Mouse (Mus musculus) liver, embryonic 14.5 days (tissue): ENCODE results near the gene Lat. TPM values are rescaled to one million over a fixed set of nuclear protein-coding genes. Genes with fewer than 3 reads are reported as not detected.
A peak's percentile ranks its signal among the peaks of the same experiment; 100 is the strongest.
"Not testable (repeated sequence)": the region's sequence is repeated elsewhere in the genome, so short reads cannot be mapped to it uniquely, and the experiment has no call there.

ENCODE experiments used
- ATAC-seq: fragments of 200-750 bp; cut with Nextera tagmentation; 2 replicates; pipeline ENCODE4 v1.8.0; 2017; ENCODE audit warnings: moderate number of reproducible peaks, mild to moderate bottlenecking, moderate library complexity; ENCODE audit not compliant: insufficient read depth
- DNase-seq, 3 experiments: peaks; one replicate each; pipeline ENCODE4 v3.0.0-alpha.2; 2012 to 2013; ENCODE audit warnings: low read depth in 3 of 3, low spot score in 3 of 3
- H3K27ac ChIP-seq: fragments of 300-500 bp; sonication (generic); 2 replicates; pipeline ENCODE4 v1.5.1; 2014; ENCODE audit warnings: moderate library complexity, mild to moderate bottlenecking, control low read depth, inconsistent platforms
- H3K27me3 ChIP-seq: fragments of 300-500 bp; sonication (generic); 2 replicates; pipeline ENCODE4 v1.6.1; 2014; ENCODE audit warnings: mild to moderate bottlenecking, low read length, moderate library complexity; ENCODE audit not compliant: control insufficient read depth, insufficient read depth
- H3K36me3 ChIP-seq: fragments of 300-500 bp; sonication (generic); replicated peaks from 2 replicates; pipeline ENCODE4 v1.6.1; 2014; ENCODE audit warnings: low read depth; ENCODE audit not compliant: control insufficient read depth, insufficient read depth
- H3K4me1 ChIP-seq, 2 experiments: fragments of 200-500 bp in 1 of 2; fragments of 300-500 bp in 1 of 2; sonication (generic) in 1 of 2; replicated peaks; 2 replicates each; pipeline ENCODE4 v1.6.1; 2012 to 2014; ENCODE audit warnings: antibody characterized with exemption in 1 of 2, inconsistent platforms in 1 of 2, low read length in 1 of 2; ENCODE audit not compliant: control insufficient read depth in 2 of 2, insufficient read depth in 2 of 2
- H3K4me2 ChIP-seq: fragments of 300-500 bp; sonication (generic); 2 replicates; pipeline ENCODE4 v1.6.1; 2014; ENCODE audit warnings: low read depth, mild to moderate bottlenecking, control low read depth, moderate library complexity
- H3K4me3 ChIP-seq, 2 experiments: fragments of 200-500 bp in 1 of 2; fragments of 300-500 bp in 1 of 2; sonication (generic) in 1 of 2; 2 replicates each; pipeline ENCODE4 v1.5.1; 2012 to 2014; ENCODE audit warnings: low read depth in 2 of 2, low read length in 2 of 2, mild to moderate bottlenecking in 2 of 2, control low read depth in 1 of 2, inconsistent platforms in 1 of 2, moderate library complexity in 1 of 2; ENCODE audit not compliant: insufficient read depth in 1 of 2
- H3K9ac ChIP-seq: fragments of 300-500 bp; sonication (generic); replicated peaks from 2 replicates; pipeline ENCODE4 v1.6.1; 2014; ENCODE audit warnings: mild to moderate bottlenecking, control low read depth, moderate library complexity
- H3K9me3 ChIP-seq: fragments of 300-500 bp; sonication (generic); 2 replicates; pipeline ENCODE4 v1.6.1; 2016; ENCODE audit warnings: low read length, mixed read lengths; ENCODE audit not compliant: control insufficient read depth
- CTCF ChIP-seq: IDR thresholded peaks from 2 replicates; pipeline ENCODE4 v1.5.1; 2016; ENCODE audit warnings: antibody characterized with exemption, low read depth, control low read depth
- EP300 ChIP-seq: IDR thresholded peaks from 2 replicates; pipeline ENCODE4 v1.6.1; 2016; ENCODE audit warnings: antibody characterized with exemption, low read depth
- WGBS: fragments of 180-500 bp; shearing (Covaris S2); extraction: QIAGEN DNeasy Blood & Tissue Kit; methylation state at CpG from one replicate; pipeline ENCODE4 v1.1.7; 2014; ENCODE audit not compliant: insufficient replicate concordance; 5-methylcytosine and 5-hydroxymethylcytosine counted together
- polyA plus RNA-seq, 2 experiments: library from polyadenylated mRNA; depleted of rRNA in 1 of 2; stranded (reverse) in 1 of 2; unstranded in 1 of 2; fragments of >200 nt; fragmentation: Nextera tagmentation in 1 of 2; extraction: Ambion mirVana in 1 of 2; gene quantifications; 2 replicates each; pipeline versions ENCODE4 v1.2.1 to v1.2.3; 2012 to 2014

The Lat gene
- polyA plus RNA-seq, 2 experiments, result 7.3 to 7.6 TPM

DNA sequence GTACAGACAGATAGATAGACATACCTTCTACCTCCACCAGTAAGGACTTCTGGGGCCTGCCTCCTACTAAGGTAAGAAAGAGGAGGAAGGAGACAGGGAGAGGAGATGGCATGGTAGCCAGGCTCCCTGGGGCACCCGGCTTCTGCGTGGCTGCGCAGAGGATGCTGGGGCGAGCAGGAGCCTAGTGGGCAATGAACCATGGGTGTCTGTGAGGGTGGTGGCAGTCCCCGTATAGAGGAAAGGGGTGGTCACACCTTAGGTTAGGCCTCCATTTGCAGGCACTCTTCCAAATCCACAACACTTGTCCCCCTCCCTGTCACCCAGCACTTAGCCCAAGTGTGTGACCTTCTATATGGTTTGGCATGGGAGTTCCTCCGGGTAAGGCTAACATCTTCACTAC, 45.4 kb upstream of the Lat start, which contains the start of gene Cd19:
TSS of gene Cd19 (minus strand) at position 165 of the 400 bp plus-strand sequence.
- H3K9me3 ChIP-seq, result no peaks in the 10 kb centered on the region
- no peak within 1 kb of the TSS for H3K4me3 ChIP-seq
- peaks cover 0 to 4% of the 10 kb centered on the region in 2 experiments; a peak in 2 of 4 replicates for H3K4me1 ChIP-seq
- 68% methylated on average over 6 of the region's 6 CpGs for WGBS
- H3K4me2 ChIP-seq, result no peak within 1 kb of the TSS
- no peaks in the 10 kb centered on the region for H3K36me3 ChIP-seq
- TF ChIP-seq CTCF (no peak), EP300 (no peak)
- DNase-seq, result no peak
- H3K9ac ChIP-seq, result no peak within 1 kb of the TSS
- no peak for ATAC-seq
- H3K27me3 ChIP-seq, result no peaks in the 10 kb centered on the region
- no peak within 1 kb of the TSS for H3K27ac ChIP-seq

DNA sequence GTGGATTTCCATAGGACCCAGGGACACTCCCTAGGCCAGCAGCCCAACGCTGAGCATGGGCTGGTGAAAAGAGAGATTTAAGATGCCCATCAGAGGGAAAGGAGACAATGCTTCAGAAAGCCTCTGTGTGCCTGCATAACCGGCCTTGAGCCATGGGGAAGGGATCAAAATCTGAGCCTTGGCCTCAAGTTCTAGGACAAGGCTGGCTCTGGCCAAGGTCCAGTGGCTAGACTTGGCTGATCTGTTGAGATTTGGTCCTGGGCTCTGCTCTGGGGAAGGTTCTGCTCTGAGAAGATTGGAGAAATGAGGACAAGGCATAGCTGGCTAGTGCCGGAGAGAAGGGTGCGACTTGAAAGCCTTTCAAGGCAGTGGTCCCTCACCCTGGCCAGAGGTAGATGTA, 41.7 kb upstream of the Lat start:
- Histone ChIP-seq H3K27ac (no peak overlapping the region), H3K27me3 (no peaks in the 10 kb centered on the region)
- no peak for ATAC-seq

DNA sequence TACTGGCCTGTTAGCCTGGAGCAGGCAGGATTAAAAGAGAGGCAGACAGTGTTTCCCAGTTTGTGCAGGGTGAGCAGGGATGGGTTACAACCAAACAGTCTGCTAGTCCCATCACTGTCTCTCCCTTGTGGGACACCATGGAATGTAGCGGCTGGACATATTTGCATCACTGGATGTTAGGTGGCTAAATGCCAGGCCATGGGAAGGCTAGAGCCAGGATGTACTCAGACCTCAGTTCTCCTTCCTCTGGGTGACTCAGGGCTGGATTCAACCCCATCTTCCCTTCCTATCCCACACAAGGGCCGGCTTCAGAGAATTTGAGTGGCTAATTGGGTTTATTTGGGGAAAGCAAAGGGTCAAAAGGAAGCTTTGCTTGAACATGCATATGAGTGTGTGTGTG, 39.3 kb upstream of the Lat start:
- Histone ChIP-seq H3K36me3 (no peaks in the 10 kb centered on the region), H3K9me3 (no peaks in the 10 kb centered on the region), H3K4me2 (no peak overlapping the region), H3K4me3 (no peak overlapping the region), H3K4me1 (no peaks in the 10 kb centered on the region), H3K27ac (no peak overlapping the region), H3K9ac (no peak overlapping the region), H3K27me3 (no peaks in the 10 kb centered on the region)
- WGBS, result 78% methylated on average over 2 of the region's 2 CpGs
- no peak for DNase-seq
- TF ChIP-seq EP300 (no peak), CTCF (no peak)
- ATAC-seq, result no peak

More for the DNA sequence above, 41.7 kb upstream of the Lat start:
- H3K4me2 ChIP-seq, result no peak overlapping the region
- no peak for DNase-seq
- WGBS, result 74% methylated on average over 4 of the region's 4 CpGs
- H3K9me3 ChIP-seq, result no peaks in the 10 kb centered on the region
- no peak overlapping the region for H3K4me3 ChIP-seq
- H3K9ac ChIP-seq, result no peak overlapping the region
- no peaks in the 10 kb centered on the region for H3K36me3 ChIP-seq
- TF ChIP-seq EP300 (no peak), CTCF (no peak)
- no peaks in the 10 kb centered on the region for H3K4me1 ChIP-seq

DNA sequence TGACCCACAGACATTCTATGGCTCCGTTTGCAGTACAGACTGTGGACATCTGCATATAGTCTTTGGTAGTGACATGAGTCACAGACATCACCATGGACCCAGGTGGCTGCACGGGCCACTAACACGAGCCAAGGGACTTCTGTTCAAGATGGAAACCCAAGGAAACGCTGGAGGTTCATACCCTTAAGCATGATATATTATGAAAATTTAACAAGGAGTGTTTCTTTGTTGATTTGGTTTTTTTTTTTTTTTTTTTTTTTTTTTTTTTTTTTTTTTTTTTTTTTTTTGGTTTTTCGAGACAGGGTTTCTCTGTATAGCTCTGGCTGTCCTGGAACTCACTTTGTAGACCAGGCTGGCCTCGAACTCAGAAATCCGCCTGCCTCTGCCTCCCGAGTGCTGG, 33.1 kb upstream of the Lat start:
- not testable (repeated sequence) for H3K9me3 ChIP-seq, H3K9ac ChIP-seq, ATAC-seq, DNase-seq, H3K4me3 ChIP-seq, H3K4me2 ChIP-seq, H3K4me1 ChIP-seq, H3K27ac ChIP-seq, H3K36me3 ChIP-seq, H3K27me3 ChIP-seq
- 70% methylated on average over 8 of the region's 8 CpGs for WGBS

DNA sequence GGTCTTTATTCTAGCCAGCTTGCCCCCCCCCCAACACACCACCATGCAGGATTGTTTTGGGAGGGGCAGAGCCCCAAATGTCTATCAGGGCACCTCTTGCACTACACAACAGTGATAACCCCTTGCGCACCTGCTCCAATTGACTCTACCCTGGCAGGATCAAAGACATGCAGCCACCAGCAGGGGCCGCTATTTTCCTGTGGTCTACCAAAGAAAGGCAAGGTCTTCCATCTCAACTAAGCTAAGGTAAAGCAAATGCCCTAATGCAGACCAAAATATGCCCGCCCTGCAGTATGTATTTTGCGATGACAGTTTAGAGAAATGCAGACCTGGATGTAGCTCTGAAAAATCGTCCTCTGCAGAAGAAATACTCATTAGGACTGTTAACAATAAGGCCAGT, 30.2 kb upstream of the Lat start:
- Histone ChIP-seq H3K9me3 (no peaks in the 10 kb centered on the region), H3K4me3 (no peak overlapping the region), H3K4me1 (peaks cover 15 to 17% of the 10 kb centered on the region in 2 experiments), H3K27ac (no peak overlapping the region), H3K9ac (no peak overlapping the region), H3K4me2 (no peak overlapping the region), H3K36me3 (no peaks in the 10 kb centered on the region), H3K27me3 (no peaks in the 10 kb centered on the region)
- ATAC-seq (no peak), DNase-seq (peak; percentile 47 to 68 (median 68))
- no peak for TF ChIP-seq EP300
- peak; percentile 93 for TF ChIP-seq CTCF
- WGBS, result 4% methylated on average over 5 of the region's 5 CpGs
